Mouse (Mus musculus): Measurements from ENCODE around the gene Lrrc75b.

DNA sequence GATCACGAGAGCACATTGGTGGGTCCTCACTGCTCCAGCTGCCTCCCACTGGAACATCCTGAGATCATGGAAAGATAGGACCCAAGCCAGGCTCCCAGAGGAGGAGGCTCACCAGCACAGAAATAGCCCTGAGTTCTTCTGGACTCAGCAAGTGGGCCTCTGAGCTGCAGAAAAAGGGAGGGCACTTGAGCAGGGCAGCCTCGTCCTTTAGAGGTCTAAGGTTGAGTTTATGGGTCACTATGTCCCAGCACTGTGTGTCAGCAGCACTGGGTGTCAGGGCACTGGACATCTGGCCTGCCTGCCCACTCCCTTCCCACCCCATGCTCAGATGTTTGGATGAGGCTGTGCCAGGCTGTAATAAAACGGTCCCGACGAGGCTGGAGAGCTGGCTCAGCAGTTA is 28.2 kb upstream of the Lrrc75b start:
- TF ChIP-seq CTCF (IDR thresholded peaks at IDR 0.05; ENCODE audit: low read depth) (no peak), EP300 (IDR thresholded peaks at IDR 0.05; ENCODE audit: low read depth) (no peak)

Measured in liver, embryonic 14.5 days (tissue).